Comparison of ENCODE assay signal across 10 mouse cellular contexts in the genomic region with DNA sequence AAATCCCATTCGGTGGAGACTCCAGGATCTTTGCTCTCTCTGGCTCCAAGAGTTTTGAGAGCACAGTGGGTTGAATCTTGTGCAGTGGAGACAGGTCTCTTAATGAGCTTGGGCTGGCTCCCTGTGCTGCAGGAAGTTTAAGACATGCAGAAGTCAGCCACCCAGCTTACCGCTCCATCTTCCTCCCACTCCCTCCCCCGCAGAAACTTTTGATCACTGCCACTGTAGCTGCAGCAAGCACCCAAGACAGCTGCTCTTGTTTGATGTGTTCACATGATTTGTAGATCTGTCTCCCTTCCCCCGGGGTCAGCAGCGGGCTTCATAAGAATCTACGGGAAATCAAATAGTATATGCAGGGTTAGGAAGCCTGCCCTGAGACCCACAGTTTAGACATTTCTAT. TPM values are rescaled to one million over a fixed set of nuclear protein-coding genes. Genes with fewer than 3 reads are reported as not detected.
DNase-seq lines count a peak whose midpoint lies in the region; ATAC-seq lines count a peak whose summit lies in the region.
"Had no signal": no experiment of that assay in that cellular context is flagged by ENCODE, and none has a peak within 500 bp of the region (broad histone marks: within the 10 kb centered on the region; RNA-seq: fewer than 3 reads in every experiment).

No protein-coding gene starts in this region.

- no peaks in the 10 kb centered on the region for H3K27me3 ChIP-seq in forebrain, embryonic 13.5 days
- H3K27me3 ChIP-seq in forebrain, embryonic 10.5 days (ENCODE audit: poor library complexity, severe bottlenecking) = no peaks in the 10 kb centered on the region
- no peaks in the 10 kb centered on the region for H3K27me3 ChIP-seq in neural tube, embryonic 11.5 days (ENCODE audit: control insufficient read depth, insufficient read depth, low read length)
- H3K27me3 ChIP-seq in midbrain, embryonic 12.5 days = no peaks in the 10 kb centered on the region

- 0 out of 2 replicates have a peak, but pooled peaks cover 4% of the 10 kb centered on the region for H3K9me3 ChIP-seq in forebrain, embryonic 13.5 days (replicated peaks)
- no peaks in the 10 kb centered on the region for H3K9me3 ChIP-seq in forebrain, embryonic 10.5 days
- no peaks in the 10 kb centered on the region for H3K9me3 ChIP-seq in neural tube, embryonic 11.5 days (ENCODE audit: control insufficient read depth, low read length)
- H3K9me3 ChIP-seq in midbrain, embryonic 12.5 days = peaks cover 3% of the 10 kb centered on the region; the same call in 1 of the 2 replicates

- no peak for DNase-seq in forebrain, embryonic 10.5 days (ENCODE audit: extremely low spot score, low spot score)
- peak; percentile 49 for DNase-seq in neural tube, embryonic 11.5 days (ENCODE audit: low spot score)
- DNase-seq in neural tube, embryonic 10.5 days (ENCODE audit: extremely low spot score, low spot score) = no peak
- peak; percentile 81 to 90 for DNase-seq in thymus, postnatal 36 days
- no peak for DNase-seq in adrenal gland, postnatal 25 days

- peaks cover 19% of the 10 kb centered on the region for H3K4me1 ChIP-seq in forebrain, embryonic 13.5 days
- peaks cover 26% of the 10 kb centered on the region for H3K4me1 ChIP-seq in forebrain, embryonic 10.5 days
- H3K4me1 ChIP-seq in neural tube, embryonic 11.5 days (ENCODE audit: control insufficient read depth, insufficient read depth, low read length) = peaks cover 12% of the 10 kb centered on the region; the same call in 1 of the 2 replicates
- peaks cover 22% of the 10 kb centered on the region for H3K4me1 ChIP-seq in midbrain, embryonic 12.5 days

- peaks cover 40% of the 10 kb centered on the region for H3K36me3 ChIP-seq in forebrain, embryonic 13.5 days (ENCODE audit: poor library complexity, severe bottlenecking)
- peaks cover 27% of the 10 kb centered on the region for H3K36me3 ChIP-seq in forebrain, embryonic 10.5 days (replicated peaks)
- H3K36me3 ChIP-seq in neural tube, embryonic 11.5 days (ENCODE audit: control insufficient read depth, insufficient read depth, low read length) = peaks cover 5% of the 10 kb centered on the region
- H3K36me3 ChIP-seq in midbrain, embryonic 12.5 days = peaks cover 31% of the 10 kb centered on the region

- no peak overlapping the region for H3K4me2 ChIP-seq in forebrain, embryonic 13.5 days
- no peak overlapping the region for H3K4me2 ChIP-seq in neural tube, embryonic 11.5 days (ENCODE audit: low read depth)
- H3K4me2 ChIP-seq in midbrain, embryonic 12.5 days (replicated peaks) = no peak overlapping the region

- no peak overlapping the region for H3K4me3 ChIP-seq in forebrain, embryonic 13.5 days
- no peak overlapping the region for H3K4me3 ChIP-seq in forebrain, embryonic 10.5 days
- H3K4me3 ChIP-seq in neural tube, embryonic 11.5 days (ENCODE audit: low read depth, low read length) = no peak overlapping the region
- H3K4me3 ChIP-seq in midbrain, embryonic 12.5 days = no peak overlapping the region

- H3K27ac ChIP-seq in forebrain, embryonic 13.5 days = peak overlapping the region; percentile 63
- H3K27ac ChIP-seq in forebrain, embryonic 10.5 days = no peak overlapping the region
- H3K27ac ChIP-seq in neural tube, embryonic 11.5 days (ENCODE audit: low read depth, low read length) = no peak overlapping the region
- peak overlapping the region; percentile 66; the same call in 1 of the 2 replicates for H3K27ac ChIP-seq in midbrain, embryonic 12.5 days (replicated peaks)

- WGBS in forebrain, embryonic 13.5 days = 59% methylated on average over 6 of the region's 6 CpGs
- 75% methylated on average over 6 of the region's 6 CpGs for WGBS in forebrain, embryonic 10.5 days
- WGBS in neural tube, embryonic 11.5 days = 31% methylated on average over 6 of the region's 6 CpGs
- 47% methylated on average over 6 of the region's 6 CpGs for WGBS in midbrain, embryonic 12.5 days

- no peak overlapping the region; the same call in 1 of the 2 replicates for H3K9ac ChIP-seq in forebrain, embryonic 13.5 days
- no peak overlapping the region for H3K9ac ChIP-seq in neural tube, embryonic 11.5 days (ENCODE audit: low read length)
- no peak overlapping the region for H3K9ac ChIP-seq in midbrain, embryonic 12.5 days (replicated peaks)

- ATAC-seq in forebrain, embryonic 13.5 days = 0 out of 2 replicates have a peak, but pooled peaks have one; percentile 14
- no peak for ATAC-seq in neural tube, embryonic 11.5 days (ENCODE audit: insufficient read depth, low FRiP score, low TSS enrichment)
- ATAC-seq in midbrain, embryonic 12.5 days (ENCODE audit: low FRiP score, low read depth) = 0 out of 2 replicates have a peak, but pooled peaks have one; percentile 5
- no peak for ATAC-seq in monocyte, adult 5-6 weeks (replicated peaks; ENCODE audit: insufficient number of reproducible peaks, low FRiP score, low TSS enrichment, poor library complexity, severe bottlenecking)

RNA-seq across cellular contexts. Expression of gene Gja10, which starts 42.3 kb away (rescaled TPM):
- 0.08 TPM in 1 of 2 replicates, not detected in the other for polyA plus RNA-seq in forebrain, embryonic 13.5 days (2015; fragmentation: Nextera tagmentation; extraction: Ambion mirVana)
- polyA plus RNA-seq in forebrain, embryonic 10.5 days (2016; fragmentation: Nextera tagmentation; extraction: Ambion mirVana) = not detected in 2 replicates
- not detected in 2 replicates for polyA plus RNA-seq in neural tube, embryonic 11.5 days (2014; fragmentation: Nextera tagmentation; extraction: Ambion mirVana)
- polyA plus RNA-seq in midbrain, embryonic 12.5 days (2016; fragmentation: Nextera tagmentation; extraction: Ambion mirVana) = 0.10 TPM in 1 of 2 replicates, not detected in the other
- 0.29 TPM in 1 of 3 replicates, not detected in the others for total RNA-seq in monocyte, adult 5-6 weeks (2017)
- not detected in 2 replicates for total RNA-seq in adrenal gland, postnatal 25 days (2021)
- polyA plus RNA-seq: C2C12; large intestine, adult 2 months had no signal

RNA-seq across cellular contexts. Expression of gene Casp8ap2, which starts 55.0 kb away (rescaled TPM):
- polyA plus RNA-seq in forebrain, embryonic 13.5 days (2015; fragmentation: Nextera tagmentation; extraction: Ambion mirVana) = 66.1 and 88.3 TPM in 2 replicates
- polyA plus RNA-seq in forebrain, embryonic 10.5 days (2016; fragmentation: Nextera tagmentation; extraction: Ambion mirVana) = 82.0 and 82.3 TPM in 2 replicates
- 55.5 and 62.7 TPM in 2 replicates for polyA plus RNA-seq in neural tube, embryonic 11.5 days (2014; fragmentation: Nextera tagmentation; extraction: Ambion mirVana)
- 61.3 and 62.1 TPM in 2 replicates for polyA plus RNA-seq in midbrain, embryonic 12.5 days (2016; fragmentation: Nextera tagmentation; extraction: Ambion mirVana)
- 39.7 to 46.2 TPM (median 40.0 TPM) in 3 replicates for total RNA-seq in monocyte, adult 5-6 weeks (2017)
- 10.2 and 11.6 TPM in 2 replicates for total RNA-seq in adrenal gland, postnatal 25 days (2021)

Comparison
In these comparisons a context has a peak if more than half of its experiments do, and no peak if none do; other contexts are left out.
1. H3K27ac ChIP-seq: peak in forebrain, embryonic 13.5 days (single experiment) and midbrain, embryonic 12.5 days (single experiment); none in forebrain, embryonic 10.5 days (single experiment) and neural tube, embryonic 11.5 days (single experiment).
2. DNase-seq: peak in neural tube, embryonic 11.5 days (single experiment) and thymus, postnatal 36 days (2 of 2); none in forebrain, embryonic 10.5 days (single experiment), neural tube, embryonic 10.5 days (single experiment) and adrenal gland, postnatal 25 days (single experiment).
3. ATAC-seq: peak in forebrain, embryonic 13.5 days (single experiment) and midbrain, embryonic 12.5 days (single experiment); none in neural tube, embryonic 11.5 days (single experiment) and monocyte, adult 5-6 weeks (single experiment).